Mouse (Mus musculus) thymus, adult 2 months (tissue): ENCODE data around the gene Slc4a8.

ENCODE experiments used
- CTCF ChIP-seq: fragments of 200-500 bp; IDR thresholded peaks from 2 replicates; pipeline ENCODE4 v1.5.1; 2012; ENCODE audit warnings: mild to moderate bottlenecking, control low read depth, low read length, moderate library complexity, borderline replicate concordance; ENCODE audit not compliant: control insufficient read depth, poor library complexity, insufficient read depth; ENCODE audit errors: extremely low read depth
- POLR2A ChIP-seq: fragments of 200-500 bp; IDR thresholded peaks from 2 replicates; pipeline ENCODE4 v1.6.1; 2012; ENCODE audit warnings: mild to moderate bottlenecking, low read length, control low read depth, moderate library complexity; ENCODE audit not compliant: control insufficient read depth, poor library complexity, insufficient read depth; ENCODE audit errors: extremely low read depth

DNA sequence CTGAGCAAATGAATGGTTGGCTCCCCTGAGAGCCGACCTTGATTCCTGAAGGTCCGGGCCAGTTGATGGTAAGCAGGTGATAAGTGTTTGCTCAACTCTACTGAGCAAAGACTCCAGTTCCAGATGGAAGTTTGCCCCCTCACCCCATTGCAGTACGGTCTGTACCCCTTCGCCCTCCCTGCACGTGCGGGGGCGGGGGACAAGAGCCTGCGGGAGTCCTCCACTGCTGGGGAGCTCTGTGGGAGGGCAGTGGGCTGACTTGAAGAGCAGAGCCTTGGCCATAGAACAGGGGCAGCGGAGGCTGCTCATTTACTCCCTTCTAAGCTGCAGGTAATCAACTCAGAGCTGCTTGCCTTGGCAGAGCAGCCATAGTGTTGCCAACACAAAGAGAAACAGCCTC, 5.3 kb downstream of the Slc4a8 start:
- TF ChIP-seq CTCF = no peak
- TF ChIP-seq POLR2A = no peak
